Comparison of ENCODE assay signal across 7 mouse cellular contexts in the genomic region with DNA sequence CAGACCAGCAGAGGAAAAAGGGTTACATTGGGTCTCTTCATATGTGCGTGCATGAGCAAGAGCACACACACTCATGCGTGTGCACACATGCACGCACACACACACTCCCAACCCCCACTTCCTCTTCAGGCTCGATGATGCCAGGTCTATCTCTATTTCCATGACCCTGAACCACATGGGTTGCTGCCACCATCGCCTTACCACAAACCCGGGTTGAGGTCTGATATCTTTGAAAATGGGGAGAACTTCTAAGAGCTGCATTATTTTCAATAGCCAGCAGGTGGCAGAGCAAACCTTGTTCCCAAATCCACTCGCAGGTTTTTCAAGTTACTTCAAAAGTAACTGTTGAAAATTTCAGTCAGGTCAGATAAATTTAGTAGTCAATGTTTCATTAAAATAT.
DNase-seq lines count a peak whose midpoint lies in the region; ATAC-seq and TF ChIP-seq lines count a peak whose summit lies in the region.

No protein-coding gene starts in this region.

- H3K4me3 ChIP-seq in kidney, embryonic 14.5 days (ENCODE audit: low read length) = no peak overlapping the region
- no peak overlapping the region for H3K4me3 ChIP-seq in E14TG2a.4 (replicated peaks; ENCODE audit: low read length)

- peak; percentile 65 for TF ChIP-seq CTCF in E14TG2a.4 (conservative IDR thresholded peaks at IDR 0.05; ENCODE audit: low read length)

- H3K9me3 ChIP-seq in kidney, embryonic 14.5 days (ENCODE audit: control insufficient read depth, low read length) = no peaks in the 10 kb centered on the region
- no peaks in the 10 kb centered on the region for H3K9me3 ChIP-seq in E14TG2a.4 (ENCODE audit: low read length)

- H3K27me3 ChIP-seq in kidney, embryonic 14.5 days (ENCODE audit: control insufficient read depth, insufficient read depth, low read length) = peaks cover 20% of the 10 kb centered on the region; the same call in 1 of the 2 replicates
- peaks cover 7% of the 10 kb centered on the region for H3K27me3 ChIP-seq in E14TG2a.4 (ENCODE audit: insufficient read depth, low read length)

- peak; percentile 47 for DNase-seq in kidney, adult 9 months
- peak; percentile 62 for DNase-seq in A20 (ENCODE audit: low read depth, low spot score)
- DNase-seq in layer of hippocampus, postnatal 10 days (ENCODE audit: low spot score in 2 of 2) = peak; percentile 56 to 65
- peak; percentile 31 for DNase-seq in telencephalon, adult 2 months (ENCODE audit: low read depth, low spot score)

- no peaks in the 10 kb centered on the region for H3K36me3 ChIP-seq in kidney, embryonic 14.5 days (ENCODE audit: control insufficient read depth, insufficient read depth, low read length)
- no peaks in the 10 kb centered on the region for H3K36me3 ChIP-seq in E14TG2a.4 (ENCODE audit: insufficient read depth, low read length)

- 27% methylated on average over 7 of the region's 7 CpGs for WGBS in kidney, embryonic 14.5 days

- ATAC-seq in kidney, embryonic 14.5 days (ENCODE audit: low FRiP score, low TSS enrichment) = no peak
- ATAC-seq in common myeloid progenitor, adult 5-6 weeks (replicated peaks; ENCODE audit: low read depth, poor library complexity, severe bottlenecking) = peak; percentile 75

- no peak overlapping the region for H3K4me2 ChIP-seq in kidney, embryonic 14.5 days (replicated peaks; ENCODE audit: low read depth, low read length)

- no peak overlapping the region for H3K27ac ChIP-seq in kidney, embryonic 14.5 days (ENCODE audit: low read depth, low read length)

- H3K4me1 ChIP-seq in kidney, embryonic 14.5 days (ENCODE audit: control insufficient read depth, insufficient read depth, low read length) = peaks cover 9% of the 10 kb centered on the region; the same call in 1 of the 2 replicates
- H3K4me1 ChIP-seq in E14TG2a.4 (replicated peaks; ENCODE audit: low read depth, low read length) = peaks cover 59% of the 10 kb centered on the region

- no peak overlapping the region for H3K9ac ChIP-seq in kidney, embryonic 14.5 days (ENCODE audit: low read depth, low read length)
